Mouse (Mus musculus) ES-Bruce4 (cell line): ENCODE measurements around the gene Mgat4b.

ENCODE experiments used
- CTCF ChIP-seq: IDR thresholded peaks from one replicate; pipeline ENCODE4 v1.8.1; 2011; ENCODE audit warnings: low read depth, low read length
- EP300 ChIP-seq: IDR thresholded peaks from 2 replicates; pipeline ENCODE4 v1.6.1; 2011; ENCODE audit warnings: low read depth, low read length; ENCODE audit not compliant: insufficient read depth
- POLR2A ChIP-seq: IDR thresholded peaks from one replicate; pipeline ENCODE4 v1.8.1; 2011; ENCODE audit warnings: low read length; ENCODE audit not compliant: insufficient read depth

GRCm38 (mm10) chr11:50269163-50269562 lies 58.5 kb downstream of the Mgat4b start:
- TF ChIP-seq POLR2A = no peak
- no peak for TF ChIP-seq CTCF
- no peak for TF ChIP-seq EP300
